Mouse (Mus musculus): Measurements from ENCODE around the gene Capns1.
"Not testable (repeated sequence)": the region's sequence is repeated elsewhere in the genome, so short reads cannot be mapped to it uniquely, and the experiment has no call there.

The Capns1 gene

GRCm38 (mm10) chr7:30198481-30198971 is at the start of gene Capns1:
Gene Capns1, minus strand, starts transcription at chr7:30198811.
- peak; percentile 95 for DNase-seq (ENCODE audit: low read depth, low spot score)

GRCm38 (mm10) chr7:30237374-30237773 is 38.8 kb upstream of the Capns1 start:
- not testable (repeated sequence) for DNase-seq (ENCODE audit: low read depth, low spot score)

GRCm38 (mm10) chr7:30235625-30236024 is 37.0 kb upstream of the Capns1 start, which contains the start of gene Ovol3:
Gene Ovol3, minus strand, starts transcription at chr7:30235725.
- no peak for DNase-seq (ENCODE audit: low read depth, low spot score)

GRCm38 (mm10) chr7:30235091-30235490 is 36.5 kb upstream of the Capns1 start:
- DNase-seq (ENCODE audit: low read depth, low spot score): no peak

GRCm38 (mm10) chr7:30234276-30234858 is 35.8 kb upstream of the Capns1 start:
- no peak for DNase-seq (ENCODE audit: low read depth, low spot score)

- DNase-seq (ENCODE audit: low read depth, low spot score): peak; percentile 45
Observed at GRCm38 (mm10) chr7:30233387-30233786, 34.8 kb upstream of the Capns1 start.

GRCm38 (mm10) chr7:30232631-30233148 is 34.1 kb upstream of the Capns1 start:
- DNase-seq (ENCODE audit: low read depth, low spot score): peak; percentile 77

GRCm38 (mm10) chr7:30231669-30232454 is 33.3 kb upstream of the Capns1 start, which contains the start of the genes Polr2i and Tbcb:
Gene Polr2i, plus strand, starts transcription at chr7:30231948.
Gene Tbcb, minus strand, starts transcription at chr7:30232272.
- peak; percentile 100 for DNase-seq (ENCODE audit: low read depth, low spot score)

- DNase-seq (ENCODE audit: low read depth, low spot score): no peak
Observed at GRCm38 (mm10) chr7:30231328-30231668, 32.7 kb upstream of the Capns1 start.

- no peak for DNase-seq (ENCODE audit: low read depth, low spot score)
Observed at GRCm38 (mm10) chr7:30224206-30224605, 25.6 kb upstream of the Capns1 start.

GRCm38 (mm10) chr7:30222205-30222604 is 23.6 kb upstream of the Capns1 start:
- no peak for DNase-seq (ENCODE audit: low read depth, low spot score)

GRCm38 (mm10) chr7:30221433-30221832 is 22.8 kb upstream of the Capns1 start:
- DNase-seq (ENCODE audit: low read depth, low spot score): no peak

- no peak for DNase-seq (ENCODE audit: low read depth, low spot score)
Observed at GRCm38 (mm10) chr7:30220008-30220356, 21.4 kb upstream of the Capns1 start.

- peak; percentile 85 for DNase-seq (ENCODE audit: low read depth, low spot score)
Observed at GRCm38 (mm10) chr7:30219293-30220007, 20.8 kb upstream of the Capns1 start.

- no peak for DNase-seq (ENCODE audit: low read depth, low spot score)
Observed at GRCm38 (mm10) chr7:30217277-30217676, 18.7 kb upstream of the Capns1 start.

- DNase-seq (ENCODE audit: low read depth, low spot score): peak; percentile 97
Observed at GRCm38 (mm10) chr7:30216723-30217151, 18.1 kb upstream of the Capns1 start.

GRCm38 (mm10) chr7:30215875-30216274 is 17.3 kb upstream of the Capns1 start:
- no peak for DNase-seq (ENCODE audit: low read depth, low spot score)

- DNase-seq (ENCODE audit: low read depth, low spot score): no peak
Observed at GRCm38 (mm10) chr7:30213881-30214280, 15.3 kb upstream of the Capns1 start.

GRCm38 (mm10) chr7:30211025-30211424 is 12.4 kb upstream of the Capns1 start:
- DNase-seq (ENCODE audit: low read depth, low spot score): no peak

- DNase-seq (ENCODE audit: low read depth, low spot score): not testable (repeated sequence)
Observed at GRCm38 (mm10) chr7:30206364-30206763, 7.8 kb upstream of the Capns1 start.

GRCm38 (mm10) chr7:30205383-30205782 is 6.8 kb upstream of the Capns1 start:
- DNase-seq (ENCODE audit: low read depth, low spot score): peak; percentile 95

GRCm38 (mm10) chr7:30204380-30204779 is 5.8 kb upstream of the Capns1 start:
- DNase-seq (ENCODE audit: low read depth, low spot score): no peak

All from brain, adult 2 months (tissue).